Mouse (Mus musculus): ENCODE results near the gene Znrf2. TPM values are rescaled to one million over a fixed set of nuclear protein-coding genes. Genes with fewer than 3 reads are reported as not detected.

Znrf2 gene
- polyA plus RNA-seq (2021) = 17.4 TPM

GRCm38 (mm10) chr6:54816388-54817065 is at the start of gene Znrf2:
Gene Znrf2, plus strand, starts transcription at chr6:54816916.
- CTCF ChIA-PET = interaction anchor here (1.3 kb wide), 1 partner anchor 175 kb away, joined by 3 read pairs; no protein-coding TSS in a partner anchor
- POLR2A ChIA-PET = interaction anchor here (0.8 to 1.0 kb wide), 2 partner anchors 14 to 155 kb away, joined by 3 read pairs; no protein-coding TSS in a partner anchor
- H3K27me3 ChIP-seq = no peaks in the 10 kb centered on the region
- DNase-seq (ENCODE audit: low read depth, low spot score) = no peak
- in situ Hi-C loops (cut with MboI; ENCODE audit: low pct_unique_long_range_greater_than_20kb) = loop anchor here (5.0 to 10.0 kb wide), 3 partner anchors 46 to 112 kb away; no protein-coding TSS in a partner anchor
- TF ChIP-seq CTCF (IDR thresholded peaks at IDR 0.05) = peak; percentile 91
- ATAC-seq = peak; percentile 96

- POLR2A ChIA-PET = interaction anchor here (0.9 kb wide), 1 partner anchor 29 kb away, joined by 9 read pairs; no protein-coding TSS in a partner anchor
- no peak for DNase-seq (ENCODE audit: low read depth, low spot score)
Measured at GRCm38 (mm10) chr6:54767746-54768145, 49.0 kb upstream of the Znrf2 start.

GRCm38 (mm10) chr6:54770766-54771165 is 46.0 kb upstream of the Znrf2 start:
- CTCF ChIA-PET = interaction anchor here (1.2 kb wide), 1 partner anchor 10 kb away, joined by 5 read pairs; no protein-coding TSS in a partner anchor
- DNase-seq (ENCODE audit: low read depth, low spot score) (no peak), ATAC-seq (no peak)
- in situ Hi-C loops (cut with MboI; ENCODE audit: low pct_unique_long_range_greater_than_20kb) = no loop called here
- POLR2A ChIA-PET = no interaction called here
- no peak for TF ChIP-seq CTCF (IDR thresholded peaks at IDR 0.05)
- no peaks in the 10 kb centered on the region for H3K27me3 ChIP-seq

More at GRCm38 (mm10) chr6:54767746-54768145, 49.0 kb upstream of the Znrf2 start:
- CTCF ChIA-PET = interaction anchor here (2.3 kb wide), 1 partner anchor 10 kb away, joined by 6 read pairs; no protein-coding TSS in a partner anchor
- no peak for ATAC-seq
- in situ Hi-C loops (cut with MboI; ENCODE audit: low pct_unique_long_range_greater_than_20kb) = no loop called here
- no peaks in the 10 kb centered on the region for H3K27me3 ChIP-seq
- TF ChIP-seq CTCF (IDR thresholded peaks at IDR 0.05) = no peak

GRCm38 (mm10) chr6:54771171-54771570 is 45.5 kb upstream of the Znrf2 start:
- H3K27me3 ChIP-seq = no peaks in the 10 kb centered on the region
- ATAC-seq (peak; percentile 47), DNase-seq (ENCODE audit: low read depth, low spot score) (peak; percentile 24)
- no peak for TF ChIP-seq CTCF (IDR thresholded peaks at IDR 0.05)
- in situ Hi-C loops (cut with MboI; ENCODE audit: low pct_unique_long_range_greater_than_20kb) = no loop called here
- ChIA-PET CTCF (interaction anchor here (1.0 to 1.2 kb wide), 2 partner anchors 10 to 16 kb away, joined by 4 to 5 read pairs; no protein-coding TSS in a partner anchor), POLR2A (no interaction called here)

GRCm38 (mm10) chr6:54772078-54772477 is 44.6 kb upstream of the Znrf2 start:
- CTCF ChIA-PET = interaction anchor here (1.0 kb wide), 1 partner anchor 17 kb away, joined by 4 read pairs; no protein-coding TSS in a partner anchor
- POLR2A ChIA-PET = no interaction called here
- H3K27me3 ChIP-seq = no peaks in the 10 kb centered on the region
- no peak for DNase-seq (ENCODE audit: low read depth, low spot score)
- no peak for TF ChIP-seq CTCF (IDR thresholded peaks at IDR 0.05)
- in situ Hi-C loops (cut with MboI; ENCODE audit: low pct_unique_long_range_greater_than_20kb) = no loop called here
- ATAC-seq = no peak

GRCm38 (mm10) chr6:54775739-54776138 is 41.0 kb upstream of the Znrf2 start:
- in situ Hi-C loops (cut with MboI; ENCODE audit: low pct_unique_long_range_greater_than_20kb) = no loop called here
- H3K27me3 ChIP-seq = no peaks in the 10 kb centered on the region
- CTCF ChIA-PET = interaction anchor here (1.2 kb wide), 1 partner anchor 48 kb away, joined by 3 read pairs; no protein-coding TSS in a partner anchor
- TF ChIP-seq CTCF (IDR thresholded peaks at IDR 0.05) = no peak
- POLR2A ChIA-PET = no interaction called here
- ATAC-seq (no peak), DNase-seq (ENCODE audit: low read depth, low spot score) (no peak)

GRCm38 (mm10) chr6:54777661-54778060 is 39.1 kb upstream of the Znrf2 start:
- in situ Hi-C loops (cut with MboI; ENCODE audit: low pct_unique_long_range_greater_than_20kb) = no loop called here
- CTCF ChIA-PET = no interaction called here

GRCm38 (mm10) chr6:54779968-54780367 is 36.7 kb upstream of the Znrf2 start:
- ATAC-seq (peak; percentile 88), DNase-seq (ENCODE audit: low read depth, low spot score) (peak; percentile 61)
- in situ Hi-C loops (cut with MboI; ENCODE audit: low pct_unique_long_range_greater_than_20kb) = no loop called here
- ChIA-PET POLR2A (no interaction called here), CTCF (no interaction called here)
- no peak for TF ChIP-seq CTCF (IDR thresholded peaks at IDR 0.05)
- no peaks in the 10 kb centered on the region for H3K27me3 ChIP-seq

More at GRCm38 (mm10) chr6:54777661-54778060, 39.1 kb upstream of the Znrf2 start:
- no peak for ATAC-seq
- TF ChIP-seq CTCF (IDR thresholded peaks at IDR 0.05) = no peak
- no peak for DNase-seq (ENCODE audit: low read depth, low spot score)
- POLR2A ChIA-PET = no interaction called here
- no peaks in the 10 kb centered on the region for H3K27me3 ChIP-seq

GRCm38 (mm10) chr6:54780569-54781304 is 36.0 kb upstream of the Znrf2 start:
- CTCF ChIA-PET = interaction anchor here (0.7 to 1.3 kb wide), 3 partner anchors 10 to 31 kb away, joined by 3 to 5 read pairs (median 3); no protein-coding TSS in a partner anchor
- DNase-seq (ENCODE audit: low read depth, low spot score) (no peak), ATAC-seq (no peak)
- no peak for TF ChIP-seq CTCF (IDR thresholded peaks at IDR 0.05)
- in situ Hi-C loops (cut with MboI; ENCODE audit: low pct_unique_long_range_greater_than_20kb) = no loop called here
- H3K27me3 ChIP-seq = no peaks in the 10 kb centered on the region
- POLR2A ChIA-PET = no interaction called here

- H3K27me3 ChIP-seq = no peaks in the 10 kb centered on the region
- in situ Hi-C loops (cut with MboI; ENCODE audit: low pct_unique_long_range_greater_than_20kb) = no loop called here
- CTCF ChIA-PET = interaction anchor here (1.3 kb wide), 2 partner anchors 12 to 30 kb away, joined by 3 read pairs; no protein-coding TSS in a partner anchor
- ATAC-seq (no peak), DNase-seq (ENCODE audit: low read depth, low spot score) (no peak)
- no peak for TF ChIP-seq CTCF (IDR thresholded peaks at IDR 0.05)
- POLR2A ChIA-PET = interaction anchor here (0.5 kb wide), 1 partner anchor 95 kb away, joined by 3 read pairs; no protein-coding TSS in a partner anchor
Measured at GRCm38 (mm10) chr6:54781881-54782280, 34.8 kb upstream of the Znrf2 start.

All from Patski (cell line).